Mouse (Mus musculus): ENCODE data around the gene Frs2. TPM values are rescaled to one million over a fixed set of nuclear protein-coding genes. Genes with fewer than 3 reads are reported as not detected.

The Frs2 gene
- total and polyA plus RNA-seq, 2 experiments: 7.4 to 11.1 TPM

GRCm38 (mm10) chr10:117185399-117186089 lies 37.2 kb upstream of the Frs2 start:
- Histone ChIP-seq H3K4me1 (ENCODE audit: control insufficient read depth, insufficient read depth, low read length) (peaks cover 7% of the 10 kb centered on the region), H3K4me3 (ENCODE audit: insufficient read depth, low read depth, low read length) (no peak overlapping the region), H3K79me2 (ENCODE audit: control insufficient read depth, insufficient read depth, low read length) (no peaks in the 10 kb centered on the region), H3K36me3 (ENCODE audit: control insufficient read depth, insufficient read depth, low read length) (no peaks in the 10 kb centered on the region), H3K9ac (ENCODE audit: low read depth, low read length) (0 out of 2 replicates have a peak overlapping the region, but pooled peaks have one; percentile 21), H3K27ac (replicated peaks; ENCODE audit: insufficient read depth, low read depth, low read length) (no peak overlapping the region), H3K27me3 (ENCODE audit: control insufficient read depth, insufficient read depth, low read length) (no peaks in the 10 kb centered on the region)
- 14% methylated on average over 9 of the region's 9 CpGs for WGBS
- peak; percentile 36 for DNase-seq (ENCODE audit: extremely low read depth, low read depth, low spot score)
- no peak for TF ChIP-seq POLR2A (IDR thresholded peaks at IDR 0.05; ENCODE audit: extremely low read depth, insufficient read depth, low read length)
- TF ChIP-seq CTCF (IDR thresholded peaks at IDR 0.05; ENCODE audit: low read depth, low read length): no peak

GRCm38 (mm10) chr10:117181098-117181497 lies 32.8 kb upstream of the Frs2 start:
- WGBS: 67% methylated on average over 3 of the region's 3 CpGs
- no peak overlapping the region for H3K27ac ChIP-seq (replicated peaks; ENCODE audit: insufficient read depth, low read depth, low read length)
- no peak overlapping the region for H3K4me3 ChIP-seq (ENCODE audit: insufficient read depth, low read depth, low read length)
- no peaks in the 10 kb centered on the region for H3K79me2 ChIP-seq (ENCODE audit: control insufficient read depth, insufficient read depth, low read length)
- H3K4me1 ChIP-seq (ENCODE audit: control insufficient read depth, insufficient read depth, low read length): peaks cover 7% of the 10 kb centered on the region
- no peak for DNase-seq (ENCODE audit: extremely low read depth, low read depth, low spot score)
- no peaks in the 10 kb centered on the region for H3K36me3 ChIP-seq (ENCODE audit: control insufficient read depth, insufficient read depth, low read length)
- no peak overlapping the region for H3K9ac ChIP-seq (ENCODE audit: low read depth, low read length)
- H3K27me3 ChIP-seq (ENCODE audit: control insufficient read depth, insufficient read depth, low read length): no peaks in the 10 kb centered on the region
- TF ChIP-seq CTCF (IDR thresholded peaks at IDR 0.05; ENCODE audit: low read depth, low read length) (no peak), POLR2A (IDR thresholded peaks at IDR 0.05; ENCODE audit: extremely low read depth, insufficient read depth, low read length) (no peak)

DNA sequence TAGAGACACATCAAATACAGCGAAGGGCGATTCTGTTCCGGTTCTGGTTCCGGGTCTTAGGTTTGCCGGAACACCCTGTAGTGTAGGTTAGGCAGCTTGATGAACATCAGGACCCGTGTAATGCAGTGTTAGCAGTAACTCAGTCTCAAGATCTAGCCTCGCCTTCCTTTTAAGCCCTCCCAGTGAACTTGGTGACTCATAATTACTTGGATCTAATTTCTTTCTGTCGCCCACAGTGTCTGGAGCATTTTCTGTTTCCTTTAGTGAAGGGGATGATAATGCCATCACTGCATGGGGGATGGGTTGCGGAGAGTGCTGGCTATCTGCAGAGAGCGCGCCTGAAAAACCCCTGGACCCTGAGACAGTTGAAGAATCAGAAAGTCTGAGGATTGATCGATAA lies 26.3 kb upstream of the Frs2 start:
- no peaks in the 10 kb centered on the region for H3K27me3 ChIP-seq (ENCODE audit: control insufficient read depth, insufficient read depth, low read length)
- no peak overlapping the region for H3K4me3 ChIP-seq (ENCODE audit: insufficient read depth, low read depth, low read length)
- no peaks in the 10 kb centered on the region for H3K79me2 ChIP-seq (ENCODE audit: control insufficient read depth, insufficient read depth, low read length)
- no peak for DNase-seq (ENCODE audit: extremely low read depth, low read depth, low spot score)
- H3K9ac ChIP-seq (ENCODE audit: low read depth, low read length): no peak overlapping the region
- H3K27ac ChIP-seq (replicated peaks; ENCODE audit: insufficient read depth, low read depth, low read length): no peak overlapping the region
- H3K36me3 ChIP-seq (ENCODE audit: control insufficient read depth, insufficient read depth, low read length): no peaks in the 10 kb centered on the region
- H3K4me1 ChIP-seq (ENCODE audit: control insufficient read depth, insufficient read depth, low read length): no peaks in the 10 kb centered on the region
- 77% methylated on average over 12 of the region's 12 CpGs for WGBS
- TF ChIP-seq CTCF (IDR thresholded peaks at IDR 0.05; ENCODE audit: low read depth, low read length) (no peak), POLR2A (IDR thresholded peaks at IDR 0.05; ENCODE audit: extremely low read depth, insufficient read depth, low read length) (no peak)

DNA sequence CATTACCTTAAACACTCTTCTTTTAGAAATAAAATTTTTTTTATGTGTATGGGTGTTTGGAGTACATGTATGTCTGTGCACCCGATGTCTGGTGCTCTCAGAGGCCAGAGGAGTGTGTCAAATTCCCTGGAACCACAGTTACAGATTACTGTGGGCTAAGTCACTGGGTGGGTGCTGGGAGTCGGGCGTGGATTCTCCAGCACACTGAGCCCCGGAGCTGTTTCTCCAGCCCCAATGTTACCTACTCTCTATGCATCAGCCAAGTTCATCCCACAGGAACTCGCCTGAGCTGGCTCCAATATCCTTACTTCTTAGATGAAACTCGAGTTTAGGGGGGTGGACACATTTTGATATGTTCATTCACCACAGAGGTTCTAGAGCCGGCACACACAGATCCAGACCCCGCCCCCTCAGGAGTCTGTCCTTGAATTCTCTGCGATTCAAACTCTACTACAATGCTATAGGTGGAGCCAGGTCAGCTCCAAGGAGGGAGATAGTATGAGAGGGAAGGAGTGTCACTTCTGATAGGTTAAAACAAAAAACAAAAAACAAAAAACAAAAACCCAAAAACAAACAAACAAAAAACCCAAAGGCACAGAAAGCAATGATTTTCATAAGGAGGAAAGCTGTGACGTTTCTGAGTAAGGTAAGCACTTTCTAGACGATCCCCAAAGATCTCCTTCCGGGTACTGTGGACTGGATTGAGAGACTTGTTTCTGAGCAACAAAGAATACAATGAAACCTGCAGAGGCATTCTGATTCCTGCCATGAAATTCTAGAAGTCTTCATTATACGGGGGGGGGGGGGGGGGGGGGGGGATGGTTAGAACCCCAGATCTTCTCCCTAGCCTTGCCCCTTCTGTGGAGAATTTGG lies 25.5 kb upstream of the Frs2 start:
- H3K27ac ChIP-seq (replicated peaks; ENCODE audit: insufficient read depth, low read depth, low read length): no peak overlapping the region
- no peak overlapping the region for H3K9ac ChIP-seq (ENCODE audit: low read depth, low read length)
- no peak for DNase-seq (ENCODE audit: extremely low read depth, low read depth, low spot score)
- H3K4me1 ChIP-seq (ENCODE audit: control insufficient read depth, insufficient read depth, low read length): no peaks in the 10 kb centered on the region
- H3K79me2 ChIP-seq (ENCODE audit: control insufficient read depth, insufficient read depth, low read length): no peaks in the 10 kb centered on the region
- no peak overlapping the region for H3K4me3 ChIP-seq (ENCODE audit: insufficient read depth, low read depth, low read length)
- H3K36me3 ChIP-seq (ENCODE audit: control insufficient read depth, insufficient read depth, low read length): no peaks in the 10 kb centered on the region
- WGBS: 47% methylated on average over 13 of the region's 13 CpGs
- H3K27me3 ChIP-seq (ENCODE audit: control insufficient read depth, insufficient read depth, low read length): no peaks in the 10 kb centered on the region
- TF ChIP-seq CTCF (IDR thresholded peaks at IDR 0.05; ENCODE audit: low read depth, low read length) (no peak), POLR2A (IDR thresholded peaks at IDR 0.05; ENCODE audit: extremely low read depth, insufficient read depth, low read length) (no peak)

DNA sequence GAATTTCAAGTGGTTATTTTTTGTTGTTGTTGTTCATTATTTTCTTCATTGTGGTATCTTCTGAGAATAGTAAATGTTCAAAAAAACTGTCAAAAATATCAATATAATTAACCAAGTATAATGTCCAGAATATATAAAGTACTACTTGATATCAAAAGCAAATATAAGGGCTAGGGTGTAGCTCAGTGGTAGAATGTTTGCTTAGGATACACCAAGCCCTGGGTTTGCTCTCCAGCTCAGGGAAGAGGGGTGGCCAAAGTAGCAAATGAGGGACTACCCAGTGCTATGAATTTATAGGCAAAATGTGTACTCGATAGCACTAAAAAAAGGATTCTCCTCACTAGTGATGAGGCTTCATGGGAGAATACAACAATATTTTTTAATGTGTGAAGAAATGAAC lies 24.8 kb upstream of the Frs2 start:
- Histone ChIP-seq H3K9ac (ENCODE audit: low read depth, low read length) (no peak overlapping the region), H3K27me3 (ENCODE audit: control insufficient read depth, insufficient read depth, low read length) (no peaks in the 10 kb centered on the region), H3K36me3 (ENCODE audit: control insufficient read depth, insufficient read depth, low read length) (no peaks in the 10 kb centered on the region), H3K4me1 (ENCODE audit: control insufficient read depth, insufficient read depth, low read length) (no peaks in the 10 kb centered on the region), H3K79me2 (ENCODE audit: control insufficient read depth, insufficient read depth, low read length) (no peaks in the 10 kb centered on the region), H3K27ac (replicated peaks; ENCODE audit: insufficient read depth, low read depth, low read length) (no peak overlapping the region), H3K4me3 (ENCODE audit: insufficient read depth, low read depth, low read length) (no peak overlapping the region)
- 84% methylated on average over 1 of the region's 1 CpGs for WGBS
- TF ChIP-seq POLR2A (IDR thresholded peaks at IDR 0.05; ENCODE audit: extremely low read depth, insufficient read depth, low read length) (no peak), CTCF (IDR thresholded peaks at IDR 0.05; ENCODE audit: low read depth, low read length) (no peak)
- no peak for DNase-seq (ENCODE audit: extremely low read depth, low read depth, low spot score)
